In genomic region chr17:51649213-51649815, GRCm38 (mm10) we compare ENCODE assay signal across 17 mouse cellular contexts.
DNase-seq lines count a peak whose midpoint lies in the region.
"Had no signal": no experiment of that assay in that cellular context is flagged by ENCODE, and none has a peak within 500 bp of the region (broad histone marks: within the 10 kb centered on the region; RNA-seq: fewer than 3 reads in every experiment).

No protein-coding gene starts in this region.

- intact Hi-C loops in left cerebral cortex, postnatal 36 days (cut with DNase I): no loop called here

- DNase-seq in cerebellum, adult 9-11 months: peak; percentile 3
- DNase-seq in cerebellum, postnatal 10 days: no peak
- DNase-seq in layer of hippocampus, adult 8-10 months (ENCODE audit: low spot score in 2 of 2): peak; percentile 12 to 13
- DNase-seq in layer of hippocampus, postnatal 25 days (ENCODE audit: extremely low spot score in 1 of 2, low spot score in 1 of 2): no peak
- DNase-seq in brain, adult 2 months (ENCODE audit: low read depth, low spot score): peak; percentile 74
- DNase-seq in left cerebral cortex, postnatal 36 days (ENCODE audit: low spot score in 2 of 2): peak; percentile 45 to 54
- no peak for DNase-seq in thymus, adult 18-20 months
- DNase-seq: adrenal gland, postnatal 25 days; cerebellum, adult 11-12 months; gastrocnemius, adult 2 months; heart, postnatal 4 days; kidney, adult 2 months; kidney, postnatal 14 days; liver, embryonic 13.5 days; lung, adult 2 months; lung, postnatal 14 days; thymus, postnatal 25 days had no signal

Comparison
In these comparisons a context has a peak if more than half of its experiments do, and no peak if none do; other contexts are left out.
1. DNase-seq: peak in cerebellum, adult 9-11 months (single experiment), layer of hippocampus, adult 8-10 months (2 of 2), brain, adult 2 months (single experiment) and left cerebral cortex, postnatal 36 days (2 of 2); none in cerebellum, postnatal 10 days (0 of 2), layer of hippocampus, postnatal 25 days (0 of 2) and thymus, adult 18-20 months (0 of 2).